Mouse (Mus musculus) bone marrow, adult 2 months (tissue): ENCODE data around the gene Gm11939.

Experiments
- CTCF ChIP-seq: fragments of 200-500 bp; IDR thresholded peaks from 2 replicates; pipeline ENCODE4 v1.5.1; 2011; ENCODE audit warnings: low read length, control low read depth; ENCODE audit not compliant: control insufficient read depth, insufficient read depth
- POLR2A ChIP-seq: fragments of 200-500 bp; IDR thresholded peaks from 2 replicates; pipeline ENCODE4 v1.6.1; 2011; ENCODE audit warnings: low read depth, mild to moderate bottlenecking, control low read depth, low read length, borderline replicate concordance; ENCODE audit not compliant: control insufficient read depth

- TF ChIP-seq POLR2A (no peak), CTCF (no peak)
Measured at GRCm38 (mm10) chr11:99556753-99557152, 2.5 kb downstream of the Gm11939 start, which contains the start of gene Krtap3-2.
